Mouse (Mus musculus): ENCODE data around the gene Gm3106.
"Not testable (repeated sequence)": the region's sequence is repeated elsewhere in the genome, so short reads cannot be mapped to it uniquely, and the experiment has no call there.

The Gm3106 gene

GRCm38 (mm10) chr5:94217705-94218104 lies at the start of gene Gm3106:
TSS of gene Gm3106 (plus strand) at chr5:94218005.
- not testable (repeated sequence) for DNase-seq
